Mouse (Mus musculus): ENCODE data around the gene Ccdc65.

GRCm38 (mm10) chr15:98676940-98677728 is 30.9 kb upstream of the Ccdc65 start, which contains the start of gene Rnd1:
- TF ChIP-seq CTCF (IDR thresholded peaks at IDR 0.05; ENCODE audit: low read depth) (no peak; the same call in 1 of the 2 replicates), EP300 (IDR thresholded peaks at IDR 0.05; ENCODE audit: low read depth) (peak; percentile 30; the same call in 1 of the 2 replicates)

Data from liver, postnatal 0 days (tissue).